Mouse (Mus musculus) liver, embryonic 14.5 days (tissue): ENCODE measurements around the gene Cbl. TPM values are rescaled to one million over a fixed set of nuclear protein-coding genes. Genes with fewer than 3 reads are reported as not detected.
A peak's percentile ranks its signal among the peaks of the same experiment; 100 is the strongest.

Experiments
- ATAC-seq: fragments of 200-750 bp; cut with Nextera tagmentation; 2 replicates; pipeline ENCODE4 v1.8.0; 2017; ENCODE audit warnings: moderate number of reproducible peaks, mild to moderate bottlenecking, moderate library complexity; ENCODE audit not compliant: insufficient read depth
- DNase-seq, 3 experiments: peaks; one replicate each; pipeline ENCODE4 v3.0.0-alpha.2; 2012 to 2013; ENCODE audit warnings: low read depth in 3 of 3, low spot score in 3 of 3
- H3K27ac ChIP-seq: fragments of 300-500 bp; sonication (generic); 2 replicates; pipeline ENCODE4 v1.5.1; 2014; ENCODE audit warnings: moderate library complexity, mild to moderate bottlenecking, control low read depth, inconsistent platforms
- H3K27me3 ChIP-seq: fragments of 300-500 bp; sonication (generic); 2 replicates; pipeline ENCODE4 v1.6.1; 2014; ENCODE audit warnings: mild to moderate bottlenecking, low read length, moderate library complexity; ENCODE audit not compliant: control insufficient read depth, insufficient read depth
- H3K36me3 ChIP-seq: fragments of 300-500 bp; sonication (generic); replicated peaks from 2 replicates; pipeline ENCODE4 v1.6.1; 2014; ENCODE audit warnings: low read depth; ENCODE audit not compliant: control insufficient read depth, insufficient read depth
- H3K4me1 ChIP-seq, 2 experiments: fragments of 200-500 bp in 1 of 2; fragments of 300-500 bp in 1 of 2; sonication (generic) in 1 of 2; replicated peaks; 2 replicates each; pipeline ENCODE4 v1.6.1; 2012 to 2014; ENCODE audit warnings: antibody characterized with exemption in 1 of 2, inconsistent platforms in 1 of 2, low read length in 1 of 2; ENCODE audit not compliant: control insufficient read depth in 2 of 2, insufficient read depth in 2 of 2
- H3K4me2 ChIP-seq: fragments of 300-500 bp; sonication (generic); 2 replicates; pipeline ENCODE4 v1.6.1; 2014; ENCODE audit warnings: low read depth, mild to moderate bottlenecking, control low read depth, moderate library complexity
- H3K4me3 ChIP-seq, 2 experiments: fragments of 200-500 bp in 1 of 2; fragments of 300-500 bp in 1 of 2; sonication (generic) in 1 of 2; 2 replicates each; pipeline ENCODE4 v1.5.1; 2012 to 2014; ENCODE audit warnings: low read depth in 2 of 2, low read length in 2 of 2, mild to moderate bottlenecking in 2 of 2, control low read depth in 1 of 2, inconsistent platforms in 1 of 2, moderate library complexity in 1 of 2; ENCODE audit not compliant: insufficient read depth in 1 of 2
- H3K9ac ChIP-seq: fragments of 300-500 bp; sonication (generic); replicated peaks from 2 replicates; pipeline ENCODE4 v1.6.1; 2014; ENCODE audit warnings: mild to moderate bottlenecking, control low read depth, moderate library complexity
- H3K9me3 ChIP-seq: fragments of 300-500 bp; sonication (generic); 2 replicates; pipeline ENCODE4 v1.6.1; 2016; ENCODE audit warnings: low read length, mixed read lengths; ENCODE audit not compliant: control insufficient read depth
- CTCF ChIP-seq: IDR thresholded peaks from 2 replicates; pipeline ENCODE4 v1.5.1; 2016; ENCODE audit warnings: antibody characterized with exemption, low read depth, control low read depth
- EP300 ChIP-seq: IDR thresholded peaks from 2 replicates; pipeline ENCODE4 v1.6.1; 2016; ENCODE audit warnings: antibody characterized with exemption, low read depth
- WGBS: fragments of 180-500 bp; shearing (Covaris S2); extraction: QIAGEN DNeasy Blood & Tissue Kit; methylation state at CpG from one replicate; pipeline ENCODE4 v1.1.7; 2014; ENCODE audit not compliant: insufficient replicate concordance; 5-methylcytosine and 5-hydroxymethylcytosine counted together
- polyA plus RNA-seq, 2 experiments: library from polyadenylated mRNA; depleted of rRNA in 1 of 2; stranded (reverse) in 1 of 2; unstranded in 1 of 2; fragments of >200 nt; fragmentation: Nextera tagmentation in 1 of 2; extraction: Ambion mirVana in 1 of 2; gene quantifications; 2 replicates each; pipeline versions ENCODE4 v1.2.1 to v1.2.3; 2012 to 2014

Gene Cbl
- polyA plus RNA-seq, 2 experiments = 3.7 to 3.9 TPM

DNA sequence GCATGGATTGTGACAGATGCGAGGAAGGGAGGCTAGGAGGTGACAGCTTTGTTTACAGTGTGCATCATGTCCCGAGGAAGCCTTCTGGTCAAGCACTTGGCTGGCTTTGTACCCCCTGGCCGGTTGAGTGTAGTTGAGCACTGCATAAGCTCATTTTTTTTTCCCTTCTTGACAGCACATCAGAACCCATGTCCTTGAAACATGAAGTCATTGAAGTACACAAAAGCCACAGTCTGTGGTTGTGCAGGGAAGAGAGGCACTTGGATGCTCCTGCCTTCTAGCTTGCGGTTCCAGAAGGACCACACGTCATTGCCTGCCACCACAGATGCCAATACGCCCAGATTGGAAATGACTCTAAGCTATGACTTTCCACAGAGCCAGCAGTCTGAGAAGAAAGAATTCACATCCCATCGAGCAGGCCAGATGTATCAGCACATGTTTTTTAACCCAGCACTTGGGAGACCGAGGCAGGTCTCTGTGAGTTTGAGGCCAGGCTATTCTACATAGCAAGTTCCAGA is 113.8 kb downstream of the Cbl start:
- ATAC-seq (no peak), DNase-seq (no peak)
- Histone ChIP-seq H3K27me3 (no peaks in the 10 kb centered on the region), H3K27ac (no peak overlapping the region), H3K4me1 (no peaks in the 10 kb centered on the region; a peak in 1 of 4 replicates), H3K9me3 (no peaks in the 10 kb centered on the region), H3K4me3 (no peak overlapping the region), H3K9ac (no peak overlapping the region), H3K4me2 (no peak overlapping the region), H3K36me3 (no peaks in the 10 kb centered on the region)
- TF ChIP-seq CTCF (no peak), EP300 (no peak)
- 60% methylated on average over 8 of the region's 8 CpGs for WGBS

DNA sequence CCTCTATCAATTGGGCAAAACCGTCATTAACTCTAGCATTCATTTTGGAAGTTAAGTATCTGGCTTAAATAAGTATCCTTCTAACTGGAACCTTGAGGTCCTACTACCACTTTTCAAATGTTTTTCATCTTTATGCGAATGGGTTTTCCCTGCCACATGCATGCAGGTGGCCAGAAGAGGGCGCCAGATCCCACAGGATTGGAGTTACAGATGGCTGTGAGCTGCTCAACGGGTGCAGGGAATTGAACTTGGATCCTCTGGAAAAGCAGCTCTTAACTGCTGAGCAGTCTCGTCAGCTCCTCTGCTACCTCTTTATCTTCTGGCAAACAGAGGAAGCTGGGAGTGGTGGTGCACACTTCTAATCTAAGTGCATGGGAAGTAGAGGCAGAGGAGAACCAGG is 114.8 kb downstream of the Cbl start:
- Histone ChIP-seq H3K9me3 (no peaks in the 10 kb centered on the region), H3K36me3 (no peaks in the 10 kb centered on the region), H3K27me3 (no peaks in the 10 kb centered on the region), H3K4me1 (peaks cover 2 to 4% of the 10 kb centered on the region in 2 experiments; a peak in 3 of 4 replicates), H3K4me3 (no peak overlapping the region), H3K27ac (no peak overlapping the region), H3K9ac (no peak overlapping the region), H3K4me2 (no peak overlapping the region)
- 39% methylated on average over 5 of the region's 5 CpGs for WGBS
- ATAC-seq (no peak), DNase-seq (peak in 1 of 3 experiments; percentile 37)
- TF ChIP-seq CTCF = peak; percentile 89
- TF ChIP-seq EP300 = no peak

DNA sequence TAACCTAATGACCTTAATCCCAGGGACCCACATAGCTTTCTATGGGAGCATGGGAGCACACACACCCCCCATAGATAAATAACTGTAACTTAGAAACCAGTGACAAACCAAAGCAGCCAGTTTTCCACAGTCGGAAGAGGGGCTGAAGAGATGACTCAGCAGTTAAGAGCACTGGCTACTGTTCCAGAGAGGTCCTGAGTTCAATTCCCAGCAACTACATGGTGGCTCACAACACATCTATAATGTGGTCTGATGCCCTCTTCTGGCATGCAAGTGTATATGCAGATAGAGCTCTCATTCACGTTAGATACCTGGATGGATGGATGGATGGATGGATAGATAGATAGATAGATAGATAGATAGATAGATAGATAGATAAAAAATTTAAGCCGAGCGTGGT is 117.7 kb downstream of the Cbl start:
- H3K4me1 ChIP-seq = peaks cover 2 to 7% of the 10 kb centered on the region in 2 experiments; a peak in 3 of 4 replicates
- no peaks in the 10 kb centered on the region for H3K36me3 ChIP-seq
- ATAC-seq (no peak), DNase-seq (no peak)
- no peak overlapping the region for H3K4me2 ChIP-seq
- H3K9ac ChIP-seq = no peak overlapping the region
- H3K9me3 ChIP-seq = no peaks in the 10 kb centered on the region
- H3K27me3 ChIP-seq = no peaks in the 10 kb centered on the region
- H3K27ac ChIP-seq = no peak overlapping the region
- 65% methylated on average over 4 of the region's 4 CpGs for WGBS
- TF ChIP-seq CTCF (peak; percentile 39), EP300 (no peak)
- no peak overlapping the region for H3K4me3 ChIP-seq

DNA sequence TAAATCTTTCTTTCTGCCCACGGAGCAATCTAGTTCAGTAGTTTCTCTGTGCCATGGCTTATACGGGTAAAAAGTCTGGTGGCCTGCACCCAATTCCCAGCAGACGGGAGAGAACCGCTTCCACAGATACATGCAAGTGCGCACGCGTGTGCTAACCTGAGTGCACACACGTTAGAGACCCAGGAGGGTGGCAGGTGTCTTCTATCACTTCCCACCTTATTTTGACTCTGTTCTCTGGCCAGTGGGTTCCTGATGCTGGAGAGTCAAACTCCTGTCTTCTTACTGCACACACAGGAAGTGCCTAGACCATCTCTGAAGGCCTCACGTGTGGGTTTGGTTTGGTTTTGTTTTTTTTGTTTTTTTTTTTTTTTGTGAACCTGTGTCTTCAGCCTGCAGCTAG is 118.2 kb downstream of the Cbl start:
- TF ChIP-seq EP300 = no peak
- no peak for TF ChIP-seq CTCF
- WGBS = 76% methylated on average over 9 of the region's 9 CpGs
- no peak overlapping the region for H3K9ac ChIP-seq
- DNase-seq = no peak
- H3K4me3 ChIP-seq = no peak overlapping the region
- no peak for ATAC-seq
- H3K27me3 ChIP-seq = no peaks in the 10 kb centered on the region
- H3K4me2 ChIP-seq = no peak overlapping the region
- H3K27ac ChIP-seq = no peak overlapping the region
- no peaks in the 10 kb centered on the region for H3K9me3 ChIP-seq
- peaks cover 2 to 7% of the 10 kb centered on the region in 2 experiments; a peak in 3 of 4 replicates for H3K4me1 ChIP-seq
- H3K36me3 ChIP-seq = no peaks in the 10 kb centered on the region

DNA sequence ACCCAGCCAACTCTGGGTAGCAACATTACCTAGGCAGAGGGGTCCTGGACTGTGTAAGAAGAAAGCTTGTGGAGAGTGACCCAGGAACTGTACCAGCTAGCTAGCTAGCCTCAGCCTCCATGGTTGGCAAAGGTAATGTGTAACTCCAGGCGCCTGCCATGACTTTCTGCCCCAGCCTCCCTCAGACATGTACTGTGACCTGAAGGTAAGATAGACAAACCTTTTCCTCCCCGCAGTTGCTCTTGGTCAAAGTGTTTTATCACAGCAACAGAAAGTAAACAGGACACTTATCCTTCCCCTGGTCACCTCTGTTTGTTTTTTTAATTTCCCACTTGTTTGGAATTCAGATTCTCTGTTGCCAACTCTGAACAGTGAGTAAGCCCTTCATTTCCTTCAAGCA is 119.4 kb downstream of the Cbl start:
- 49% methylated on average over 2 of the region's 2 CpGs for WGBS
- Histone ChIP-seq H3K27ac (peak overlapping the region; percentile 14; the same call in 1 of the 2 replicates), H3K9me3 (no peaks in the 10 kb centered on the region), H3K36me3 (no peaks in the 10 kb centered on the region), H3K4me2 (no peak overlapping the region), H3K9ac (no peak overlapping the region; the same call in 1 of the 2 replicates), H3K27me3 (no peaks in the 10 kb centered on the region), H3K4me3 (no peak overlapping the region), H3K4me1 (peaks cover 7 to 11% of the 10 kb centered on the region in 2 experiments; a peak in 3 of 4 replicates)
- ATAC-seq (no peak), DNase-seq (no peak)
- TF ChIP-seq CTCF = no peak
- TF ChIP-seq EP300 = no peak
